Mouse (Mus musculus): ENCODE measurements at regions not wholly inside any gene's neighbourhood (a gene's known extent, or its start where the extent isn't known, plus 50 kb on each side); places are given as distances from the start of the nearest gene placed in this dataset.
"Not testable (repeated sequence)": the region's sequence is repeated elsewhere in the genome, so short reads cannot be mapped to it uniquely, and the experiment has no call there.

DNA sequence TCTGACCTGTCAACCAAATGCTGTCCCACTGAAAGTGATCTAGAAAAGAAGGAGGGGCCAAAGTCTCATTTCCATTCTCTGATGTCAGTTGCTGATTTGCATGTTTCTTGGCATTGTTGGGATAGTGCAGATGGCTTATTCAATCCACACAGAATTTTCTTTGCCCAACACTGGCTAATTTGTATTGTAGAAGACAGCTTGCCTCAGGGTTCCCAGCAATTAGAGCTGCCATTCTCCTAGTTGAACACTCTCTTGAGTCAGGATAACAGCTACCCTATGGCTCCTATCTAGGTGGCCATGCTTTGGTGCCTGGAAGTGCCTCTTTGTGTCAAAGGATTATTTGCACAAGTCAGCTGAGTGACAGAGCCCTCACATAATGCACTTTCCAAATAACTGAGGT is 569.0 kb downstream of the Lrriq3 start:
- DNase-seq (ENCODE audit: low spot score in 2 of 2) = no peak

DNA sequence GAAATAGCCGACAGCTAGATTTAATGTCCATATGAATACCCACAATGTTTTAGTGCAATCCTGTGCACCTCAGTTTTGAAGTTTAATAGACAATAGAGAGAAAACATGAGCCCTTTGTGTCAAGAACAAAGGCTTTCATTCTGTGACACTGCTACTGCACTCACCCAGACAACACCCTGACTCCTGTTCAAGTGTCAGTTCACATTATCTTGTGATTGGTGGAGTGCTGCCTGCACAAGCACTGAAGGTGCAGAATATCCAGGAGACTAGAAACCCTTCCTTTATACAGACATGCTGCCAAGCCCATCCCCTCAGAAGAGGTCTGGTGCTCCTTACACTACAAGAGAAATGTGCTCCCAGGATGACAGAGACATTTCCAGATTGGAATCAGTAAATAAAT is 579.3 kb downstream of the Lrriq3 start:
- DNase-seq (ENCODE audit: low spot score in 2 of 2) = no peak

DNA sequence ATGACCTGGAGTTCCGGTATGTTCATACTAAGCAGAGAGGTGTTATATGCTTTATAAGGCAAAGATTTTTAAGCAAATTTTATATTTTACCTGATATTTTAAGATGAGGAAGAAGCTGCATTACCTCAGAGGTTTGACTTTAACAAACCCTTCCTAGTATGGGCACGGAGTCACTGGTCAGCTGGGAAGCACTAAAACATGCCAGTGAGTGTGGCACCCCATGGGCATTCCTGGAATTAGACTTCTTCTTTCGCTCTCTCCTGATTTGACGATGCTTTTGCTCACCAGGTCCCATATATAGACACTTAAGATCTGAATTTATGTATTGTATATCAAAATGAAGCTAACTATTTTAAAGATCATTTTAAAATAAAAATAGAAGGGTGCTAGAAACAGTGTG is 587.0 kb downstream of the Lrriq3 start:
- DNase-seq (ENCODE audit: low spot score in 2 of 2) = no peak

DNA sequence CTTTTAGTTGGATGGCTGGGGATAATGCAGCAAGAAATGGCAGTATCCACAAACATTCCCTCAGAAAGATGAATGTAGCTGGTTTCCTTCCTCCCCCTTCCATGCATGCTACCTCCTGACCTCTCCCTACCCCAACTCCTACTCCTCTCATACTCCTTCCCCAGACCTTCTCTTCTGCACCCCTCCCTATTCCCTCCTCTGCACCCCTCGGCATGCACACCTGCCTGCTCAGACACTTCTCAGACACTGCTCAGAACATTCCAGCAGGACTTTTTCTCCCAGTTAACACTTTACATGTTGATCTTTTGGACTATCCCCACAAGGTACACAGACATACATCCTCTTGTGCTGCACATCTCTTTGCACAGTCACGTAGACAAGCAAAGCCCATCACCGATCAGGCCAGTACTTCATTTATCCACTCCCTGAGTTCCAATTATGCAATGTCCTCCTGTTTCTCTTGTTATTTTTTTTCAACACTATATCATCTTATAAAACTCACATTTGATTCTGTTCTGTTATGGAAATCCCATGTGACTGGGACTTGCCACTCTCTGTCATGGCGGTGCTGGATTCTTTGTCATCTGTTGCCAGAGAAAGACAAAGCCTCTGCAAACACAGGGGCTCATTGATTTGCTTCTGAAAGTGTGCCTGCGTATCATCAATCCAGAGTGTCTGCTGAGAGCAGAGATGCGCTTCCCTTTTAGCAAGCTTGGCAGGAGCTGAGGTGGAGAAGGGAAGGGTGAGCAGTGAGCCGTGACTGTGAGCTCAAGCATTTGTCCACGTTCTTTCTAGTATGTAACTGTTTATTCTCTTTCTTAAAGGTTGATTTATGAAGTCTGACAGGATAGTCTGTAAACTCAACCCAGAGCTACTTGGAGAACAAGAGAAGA is 589.9 kb downstream of the Lrriq3 start:
- no peak for DNase-seq (ENCODE audit: low spot score in 2 of 2)

DNA sequence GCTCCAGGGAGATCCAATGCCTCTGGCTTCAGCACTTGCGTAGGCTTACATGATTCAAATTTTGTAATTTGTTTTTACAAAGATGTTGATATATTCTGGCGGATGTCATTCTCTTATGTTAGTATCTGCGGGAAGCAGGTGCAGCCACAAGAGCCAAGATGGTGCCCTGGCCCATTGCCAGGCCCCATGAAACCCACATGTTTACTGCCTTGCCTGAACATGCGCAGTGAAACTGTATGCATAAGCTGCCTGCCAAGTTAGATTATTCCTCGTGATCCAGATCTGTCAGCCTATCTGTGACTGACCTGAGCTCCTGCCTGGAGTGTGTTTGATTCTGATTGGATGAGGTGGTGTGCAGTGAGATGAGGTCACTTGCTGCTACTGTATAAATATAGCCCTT is 595.1 kb downstream of the Lrriq3 start:
- peak in 1 of 2 experiments; percentile 4 for DNase-seq (ENCODE audit: low spot score in 2 of 2)

DNA sequence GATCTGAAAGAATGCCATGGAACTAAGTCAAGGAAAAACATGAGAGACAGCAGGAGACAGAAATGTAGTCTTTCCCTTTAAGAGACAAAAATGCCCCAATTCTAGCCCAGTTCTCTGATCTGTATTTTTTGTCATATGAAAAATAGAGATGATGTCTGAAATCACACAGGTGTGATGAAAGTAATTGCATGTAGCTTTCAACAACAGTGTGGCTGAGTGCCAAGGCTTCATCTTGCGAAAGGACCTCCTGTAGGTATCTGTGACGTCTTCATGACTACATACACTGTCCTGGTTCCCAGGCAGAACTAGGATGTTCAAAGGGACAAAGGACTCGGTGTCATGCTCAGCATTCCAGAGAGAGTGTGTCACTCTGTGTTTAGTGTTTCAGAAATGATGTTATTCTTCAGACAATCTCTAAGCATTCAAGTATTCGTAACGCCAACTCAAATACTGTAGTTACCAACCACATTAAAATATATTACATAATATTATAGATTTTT is 629.8 kb downstream of the Lrriq3 start:
- no peak for DNase-seq (ENCODE audit: low spot score in 2 of 2)

DNA sequence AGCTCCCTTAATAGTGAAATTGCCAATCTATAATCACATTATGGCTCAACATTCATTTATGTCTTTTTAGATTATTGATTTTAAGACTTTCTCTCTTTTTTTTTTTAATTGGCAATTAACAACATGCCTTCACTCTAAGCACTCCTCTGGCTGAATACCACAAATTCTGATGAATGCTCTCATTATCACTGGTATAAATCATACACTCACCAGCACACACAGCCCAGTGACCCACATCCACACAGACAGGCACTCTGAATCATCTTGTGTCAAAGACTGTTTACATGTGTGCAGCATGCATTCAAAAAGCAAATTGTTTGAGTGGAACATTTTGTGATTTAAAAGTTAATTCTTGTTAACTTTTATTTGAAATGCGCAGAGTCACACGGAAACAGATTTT is 649.2 kb downstream of the Lrriq3 start:
- DNase-seq (ENCODE audit: low spot score in 2 of 2) = no peak

DNA sequence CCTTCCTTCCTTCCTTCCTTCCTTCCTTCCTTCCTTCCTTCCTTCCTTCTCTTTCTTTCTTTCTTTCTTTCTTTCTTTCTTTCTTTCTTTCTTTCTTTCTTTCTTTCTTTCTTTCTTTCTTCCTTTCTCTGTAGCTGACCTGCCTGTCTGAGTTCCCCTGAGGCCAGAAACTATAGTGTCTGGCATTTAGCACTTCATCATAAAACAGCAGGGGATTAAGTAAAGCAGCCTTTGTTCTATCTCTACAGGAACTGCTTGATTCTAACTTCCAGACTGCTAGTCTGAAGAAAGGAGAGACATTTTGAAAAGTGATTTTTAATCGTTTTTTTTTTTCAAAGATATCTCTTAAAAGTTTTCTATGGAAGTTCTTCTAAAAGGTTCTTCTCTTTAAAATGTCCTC is 653.4 kb downstream of the Lrriq3 start:
- not testable (repeated sequence) for DNase-seq (ENCODE audit: low spot score in 2 of 2)

DNA sequence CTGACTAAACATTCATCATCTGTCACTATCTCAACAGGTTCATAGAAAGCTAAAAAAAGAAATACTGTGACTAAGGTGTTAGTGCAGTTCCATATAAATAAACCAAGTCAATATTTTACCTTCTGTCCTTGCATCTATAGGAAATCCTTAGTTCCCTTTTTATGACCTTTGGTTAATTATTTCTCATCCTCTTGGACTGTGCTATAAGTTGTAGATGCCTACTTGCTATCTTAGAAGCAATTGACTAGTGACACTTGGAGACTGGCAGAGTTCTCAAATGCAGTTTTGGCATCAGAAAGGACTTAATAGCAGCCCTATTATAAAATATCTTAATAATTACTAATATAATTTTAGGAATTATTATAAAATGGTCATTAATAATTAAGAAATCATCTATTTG is 654.3 kb downstream of the Lrriq3 start:
- DNase-seq (ENCODE audit: low spot score in 2 of 2) = no peak

DNA sequence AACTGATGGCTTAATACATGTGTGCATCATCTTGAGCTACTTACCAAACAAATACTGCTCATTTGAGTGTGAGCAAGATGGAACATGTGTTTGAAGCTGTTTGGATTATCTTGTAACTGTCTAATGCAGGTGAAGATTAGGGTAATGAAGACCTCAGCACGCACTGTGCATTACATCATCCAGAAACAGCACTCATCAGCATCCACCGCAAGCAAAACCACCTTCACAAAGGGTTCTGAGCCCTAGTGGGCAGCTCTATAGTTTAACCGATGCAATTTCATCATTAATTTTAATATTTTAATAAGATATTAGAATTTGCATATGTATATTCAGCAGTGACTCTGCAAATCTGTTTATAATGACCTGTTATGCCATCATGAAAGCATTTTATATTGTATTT is 664.1 kb downstream of the Lrriq3 start:
- no peak for DNase-seq (ENCODE audit: low spot score in 2 of 2)

DNA sequence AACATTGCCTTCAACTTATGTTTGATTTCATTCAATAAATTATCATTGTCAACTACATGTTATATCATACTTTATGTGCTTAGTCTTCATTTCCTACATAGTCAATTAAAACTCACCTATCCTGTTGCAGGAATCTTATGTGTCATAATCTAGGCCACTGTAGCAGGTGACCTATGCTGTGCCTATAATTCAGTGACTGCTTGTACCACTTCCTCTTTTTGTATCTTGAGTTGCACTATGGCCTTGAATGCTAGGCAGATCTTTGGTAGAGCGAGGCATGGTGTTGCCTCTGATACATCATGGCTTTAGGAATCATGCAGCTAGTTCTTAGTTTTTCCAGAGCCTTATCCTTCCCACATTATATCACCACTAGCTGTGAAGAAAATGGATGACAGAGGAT is 682.8 kb downstream of the Lrriq3 start:
- DNase-seq (ENCODE audit: low spot score in 2 of 2) = no peak

DNA sequence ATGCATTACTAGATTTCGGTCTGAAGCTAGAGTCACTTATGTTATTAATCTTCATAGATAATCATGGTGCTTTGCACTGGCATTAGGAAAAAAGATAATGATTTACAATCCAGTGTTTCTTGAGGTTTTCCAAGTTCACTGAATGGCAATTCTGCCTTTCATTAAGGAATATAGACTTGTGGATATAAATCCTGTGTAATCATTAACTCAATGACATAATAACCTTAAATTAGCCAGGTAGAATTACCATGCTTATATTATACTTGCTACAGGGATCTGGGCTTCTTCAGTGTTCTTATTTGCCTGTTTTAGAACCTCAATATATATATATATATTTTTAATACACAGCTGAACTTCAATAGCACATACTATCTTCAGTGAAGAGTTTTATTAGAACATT is 683.8 kb downstream of the Lrriq3 start:
- DNase-seq (ENCODE audit: low spot score in 2 of 2) = no peak

DNA sequence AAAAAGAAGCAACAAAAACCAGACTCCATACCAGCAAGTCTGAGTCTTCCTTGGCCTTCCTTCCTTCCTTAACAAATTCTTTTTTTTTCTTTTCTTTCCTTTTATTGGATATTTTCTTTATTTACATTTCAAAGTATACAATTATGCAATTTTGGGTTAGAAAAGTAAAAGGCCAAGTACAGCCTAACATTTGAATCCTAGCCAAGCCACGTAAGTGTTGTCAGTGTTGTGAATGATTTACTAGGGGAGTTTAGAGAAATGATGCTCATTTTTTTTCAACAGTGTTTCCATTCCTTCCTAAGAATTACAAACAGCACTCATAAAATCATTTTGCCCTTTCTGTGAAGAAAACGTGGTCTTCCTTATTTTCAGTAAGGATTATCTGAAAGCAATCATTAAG is 722.5 kb downstream of the Lrriq3 start:
- no peak for DNase-seq (ENCODE audit: low spot score in 2 of 2)

DNA sequence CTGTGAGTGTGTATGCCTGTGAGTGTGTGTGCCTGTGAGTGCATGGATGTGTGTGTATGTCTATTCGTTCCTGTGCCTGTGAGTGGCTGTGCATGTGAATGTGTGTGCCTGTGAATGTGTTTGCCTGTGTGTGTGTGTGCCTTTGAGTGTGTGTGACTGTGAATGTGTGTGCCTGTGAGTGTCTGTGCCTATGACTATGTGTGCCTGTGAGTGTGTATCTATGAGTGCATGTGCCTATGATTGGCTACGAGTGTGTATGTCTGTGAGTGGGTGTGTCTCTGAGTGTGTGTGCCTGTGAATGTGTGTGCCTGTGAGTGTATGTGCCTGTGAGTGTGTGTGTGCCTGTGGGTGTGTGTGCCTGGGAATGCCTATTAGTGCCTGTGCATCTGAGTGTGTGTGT is 731.6 kb downstream of the Lrriq3 start:
- DNase-seq (ENCODE audit: low spot score in 2 of 2) = no peak

DNA sequence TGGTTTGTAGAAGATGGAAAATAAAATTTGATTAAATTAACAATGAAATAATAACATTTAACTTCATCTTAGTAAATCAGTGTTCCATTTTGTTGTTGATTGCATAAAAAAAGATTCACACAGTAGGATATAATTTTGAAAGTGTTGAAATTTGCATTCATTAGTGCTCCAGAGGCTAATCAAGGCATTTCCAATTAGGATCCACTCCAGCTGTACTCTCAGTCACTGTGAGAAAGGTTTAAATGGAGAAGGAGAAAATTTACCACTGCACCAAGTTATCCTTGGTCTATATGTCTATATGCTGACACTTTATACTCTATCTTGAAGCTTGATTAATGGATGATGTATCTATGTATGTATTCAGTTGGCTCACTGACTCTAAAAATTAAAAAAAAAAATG is 695.3 kb upstream of the Negr1 start:
- no peak for DNase-seq (ENCODE audit: low spot score in 2 of 2)

DNA sequence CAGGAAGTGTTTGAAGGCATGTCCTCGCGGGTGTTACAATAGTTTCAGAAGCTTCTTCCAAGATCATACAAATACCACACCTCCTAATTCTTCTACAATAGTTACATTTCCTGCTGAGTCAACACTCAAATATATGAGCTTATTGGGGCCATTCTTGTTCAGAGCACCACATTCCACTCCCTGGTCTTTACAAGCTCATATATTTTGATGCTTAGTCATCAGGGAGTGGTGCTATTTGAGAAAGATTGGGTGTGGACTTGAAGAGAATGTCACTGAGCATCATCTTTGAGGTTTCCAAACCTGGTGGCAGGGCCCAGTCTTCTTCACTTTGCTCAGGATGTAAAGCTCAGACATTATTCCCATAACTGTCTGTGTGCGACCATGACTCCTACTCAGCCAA is 685.9 kb upstream of the Negr1 start:
- no peak for DNase-seq (ENCODE audit: low spot score in 2 of 2)

DNA sequence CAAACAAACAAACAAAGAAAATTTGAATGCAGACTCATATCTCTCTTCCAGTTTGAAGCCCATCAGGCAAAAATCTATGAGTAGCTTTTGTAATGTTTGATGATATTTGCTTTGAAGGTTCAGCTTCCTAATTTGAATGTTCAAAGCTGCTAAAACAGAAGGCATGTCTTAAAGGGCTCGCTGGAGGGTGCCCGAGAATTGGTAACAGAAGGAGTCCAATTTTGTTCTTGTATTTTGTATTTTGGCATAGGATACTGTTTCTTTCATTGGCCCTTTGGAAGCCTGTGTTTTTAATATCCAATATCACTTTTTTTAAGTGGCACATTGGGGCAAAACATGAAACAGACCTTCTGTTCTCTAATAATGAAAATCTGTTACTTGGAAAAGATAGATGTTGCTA is 683.2 kb upstream of the Negr1 start:
- no peak for DNase-seq (ENCODE audit: low spot score in 2 of 2)

DNA sequence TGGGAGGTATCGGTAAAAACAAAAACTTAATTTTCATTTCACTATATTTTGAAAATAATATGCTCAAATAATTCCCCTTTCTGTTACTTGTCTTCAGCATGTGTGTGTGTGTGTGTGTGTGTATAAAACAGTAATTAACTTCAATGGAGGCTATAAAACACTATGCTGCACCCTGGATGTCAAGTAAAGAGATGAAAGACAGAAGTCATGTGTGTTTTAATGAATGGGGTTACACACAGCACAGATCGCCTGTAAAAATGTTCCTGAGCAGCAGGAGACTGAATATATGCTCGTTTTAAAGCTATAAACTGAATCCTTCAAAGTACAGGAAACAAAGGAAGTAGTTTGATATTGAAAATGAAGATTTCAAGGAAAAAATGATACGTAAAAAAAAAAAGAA is 680.9 kb upstream of the Negr1 start:
- no peak for DNase-seq (ENCODE audit: low spot score in 2 of 2)

DNA sequence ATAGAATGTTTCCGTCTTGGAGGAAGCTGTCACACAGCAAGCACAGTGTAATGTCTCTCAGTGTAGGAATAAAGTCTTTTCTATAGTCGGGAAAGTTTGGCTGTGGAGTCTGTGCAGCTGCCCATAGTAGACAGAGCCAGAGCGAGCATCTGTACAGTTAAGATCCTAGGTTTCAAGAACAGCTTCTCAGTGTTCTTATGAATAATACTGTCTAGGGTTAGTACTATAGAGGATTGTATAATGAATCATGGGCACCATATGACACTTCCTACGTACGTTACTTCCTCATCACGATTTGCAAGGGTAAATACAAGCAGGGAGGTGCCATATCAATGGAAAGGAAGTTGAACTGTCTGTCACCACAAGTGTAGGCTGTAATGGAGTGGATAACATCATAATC is 645.6 kb upstream of the Negr1 start:
- peak; percentile 14 to 49 for DNase-seq (ENCODE audit: low spot score in 2 of 2)

DNA sequence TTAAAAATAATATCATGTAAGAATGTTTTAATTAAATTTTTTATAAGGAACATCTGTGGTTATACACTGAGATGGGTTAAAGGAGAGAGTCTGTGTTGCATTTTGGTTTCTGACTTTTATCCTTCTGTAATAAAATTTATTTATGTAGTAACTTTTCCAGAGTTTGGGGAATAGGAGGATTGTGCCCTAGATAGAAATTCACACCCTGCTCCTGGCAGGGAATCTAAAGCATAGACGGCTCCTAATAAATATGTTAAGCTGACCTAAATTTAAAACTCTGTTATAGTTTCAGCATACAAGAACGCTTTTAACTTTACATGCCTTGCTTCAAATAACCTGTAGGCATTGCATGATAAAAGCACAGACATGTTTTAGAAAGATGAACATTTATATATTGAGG is 618.7 kb upstream of the Negr1 start:
- no peak for DNase-seq (ENCODE audit: low spot score in 2 of 2)

DNA sequence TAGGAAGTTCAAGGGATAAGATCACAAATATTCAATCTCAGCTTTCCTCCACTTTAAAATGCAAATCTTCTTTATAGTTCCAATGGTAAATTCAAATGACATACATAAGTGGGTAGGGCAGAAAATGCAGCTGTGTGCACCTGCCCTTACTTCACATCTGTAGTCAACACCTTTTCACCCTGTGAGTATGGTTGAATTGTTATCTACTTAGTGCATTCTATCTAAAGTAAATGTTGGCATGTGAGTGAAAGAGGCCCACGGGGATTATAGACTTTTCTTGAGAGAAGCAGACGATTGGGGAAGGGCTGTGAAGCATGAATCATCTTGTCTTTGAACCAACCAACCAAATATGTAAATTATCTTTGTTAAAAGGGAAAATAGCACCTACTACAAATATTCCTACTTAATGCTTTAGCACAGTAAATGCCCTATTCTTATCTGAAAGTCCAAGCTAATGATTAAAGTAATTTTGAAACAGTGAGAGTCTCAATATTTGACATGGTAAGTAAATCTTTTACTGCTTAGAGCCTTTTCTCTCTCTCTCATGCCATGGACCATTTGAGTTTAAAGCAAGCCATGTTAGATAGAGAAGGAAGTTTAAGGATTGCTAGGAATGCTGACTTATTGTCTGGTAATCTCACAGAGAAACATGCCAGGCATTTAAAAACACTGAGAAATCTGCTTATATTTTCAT is 617.4 kb upstream of the Negr1 start:
- no peak for DNase-seq (ENCODE audit: low spot score in 2 of 2)

DNA sequence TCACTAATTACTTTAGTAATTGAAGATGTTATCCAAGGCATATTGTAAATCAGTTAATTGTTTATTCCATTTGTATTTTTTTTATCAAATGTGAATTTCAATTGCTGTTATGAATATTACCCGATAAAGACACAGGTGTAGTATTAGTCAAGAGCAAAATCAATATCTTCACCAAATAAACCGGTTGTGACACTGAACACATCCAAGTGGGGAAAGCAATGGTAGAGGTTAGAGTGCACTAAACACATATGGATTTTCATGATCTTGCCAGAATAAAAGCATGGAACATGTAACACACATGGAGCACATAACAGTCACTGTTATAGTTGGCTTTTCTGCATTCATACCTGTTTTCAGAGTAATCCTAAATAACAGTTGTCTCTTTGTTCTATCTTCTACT is 616.4 kb upstream of the Negr1 start:
- no peak for DNase-seq (ENCODE audit: low spot score in 2 of 2)

DNA sequence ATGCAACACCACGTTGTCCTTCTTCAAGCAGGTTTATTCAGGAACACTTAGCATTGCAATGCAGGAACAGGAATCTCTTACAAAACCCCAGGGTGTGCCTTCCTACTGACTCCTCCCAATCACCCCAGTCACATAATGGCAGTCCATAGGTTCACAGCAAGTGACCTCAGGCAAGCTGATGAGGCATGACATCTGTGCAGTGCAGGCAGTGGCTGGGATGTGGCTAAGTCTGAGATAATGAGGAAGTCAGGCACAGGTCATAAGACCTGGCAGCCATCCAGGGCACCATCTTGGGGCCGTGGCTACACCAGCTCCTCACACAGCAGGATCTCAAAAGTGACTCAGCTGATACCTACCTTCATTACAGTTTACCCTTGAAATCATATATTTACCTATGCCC is 599.1 kb upstream of the Negr1 start:
- not testable (repeated sequence) for DNase-seq (ENCODE audit: low spot score in 2 of 2)
